Mouse (Mus musculus) liver, adult (tissue): Measurements from ENCODE around the gene Ltf.

Experiments
- GATA4 ChIP-seq: IDR thresholded peaks from 2 replicates; pipeline ENCODE4 v1.6.1; 2014; ENCODE audit warnings: mild to moderate bottlenecking, low read length; ENCODE audit not compliant: insufficient replicate concordance

The Ltf gene

GRCm38 (mm10) chr9:111057544-111058370 is 38.7 kb downstream of the Ltf start:
- no peak for TF ChIP-seq GATA4

- no peak for TF ChIP-seq GATA4
These were observed 40.0 kb downstream of the Ltf start for GRCm38 (mm10) chr9:111058943-111059556.

- TF ChIP-seq GATA4 = no peak
These were observed 43.8 kb downstream of the Ltf start for GRCm38 (mm10) chr9:111062840-111063239.

GRCm38 (mm10) chr9:111067052-111067451 is 48.0 kb downstream of the Ltf start:
- TF ChIP-seq GATA4 = no peak

GRCm38 (mm10) chr9:111070546-111070961 is 51.5 kb downstream of the Ltf start:
- TF ChIP-seq GATA4 = no peak

GRCm38 (mm10) chr9:111072175-111072574 is 53.1 kb downstream of the Ltf start:
- no peak for TF ChIP-seq GATA4

GRCm38 (mm10) chr9:111072971-111073370 is 53.9 kb downstream of the Ltf start:
- no peak for TF ChIP-seq GATA4

DNA sequence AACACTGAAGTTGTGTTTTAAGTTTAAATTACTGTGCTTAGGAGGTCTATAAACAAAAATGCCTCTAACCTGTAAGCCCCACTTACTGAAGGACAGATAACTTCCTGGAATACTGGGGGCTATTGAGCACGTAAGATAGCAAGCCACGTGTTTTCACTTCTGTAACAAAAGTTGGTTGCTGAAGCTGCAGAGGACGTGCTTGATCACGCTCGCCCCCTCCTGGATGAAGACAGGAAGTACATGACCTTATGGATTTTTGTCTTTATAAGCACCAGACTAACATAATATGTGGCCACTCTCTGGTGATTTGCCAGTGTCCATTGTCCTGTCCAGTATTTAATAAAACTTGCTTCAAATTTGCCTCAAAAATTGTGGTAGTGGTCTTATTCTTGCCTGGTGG is 58.7 kb downstream of the Ltf start:
- no peak for TF ChIP-seq GATA4

GRCm38 (mm10) chr9:111080801-111081200 is 61.7 kb downstream of the Ltf start:
- no peak for TF ChIP-seq GATA4

GRCm38 (mm10) chr9:111081765-111082164 is 62.7 kb downstream of the Ltf start:
- no peak for TF ChIP-seq GATA4

DNA sequence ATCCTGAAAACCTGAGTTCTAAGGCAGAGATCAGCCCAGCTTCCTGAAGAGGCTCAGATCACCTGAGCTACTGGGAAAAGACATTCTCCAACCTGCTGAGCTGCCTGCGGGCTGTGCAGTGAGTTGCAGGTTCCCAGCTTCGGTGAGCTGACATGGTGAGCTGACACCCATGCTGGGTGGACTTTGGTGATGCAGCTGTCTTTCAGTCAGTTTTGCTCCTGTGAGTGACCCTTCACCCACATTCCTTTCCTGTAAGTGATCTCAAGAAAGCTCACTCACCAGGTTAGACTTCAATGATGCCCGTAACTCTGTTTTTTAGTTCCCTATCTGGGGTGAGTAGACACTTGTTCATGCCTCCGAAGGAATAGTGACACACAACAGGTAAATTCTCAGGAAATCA is 66.3 kb downstream of the Ltf start:
- TF ChIP-seq GATA4 = no peak

- no peak for TF ChIP-seq GATA4
These were observed 67.1 kb downstream of the Ltf start for GRCm38 (mm10) chr9:111086137-111086536.

DNA sequence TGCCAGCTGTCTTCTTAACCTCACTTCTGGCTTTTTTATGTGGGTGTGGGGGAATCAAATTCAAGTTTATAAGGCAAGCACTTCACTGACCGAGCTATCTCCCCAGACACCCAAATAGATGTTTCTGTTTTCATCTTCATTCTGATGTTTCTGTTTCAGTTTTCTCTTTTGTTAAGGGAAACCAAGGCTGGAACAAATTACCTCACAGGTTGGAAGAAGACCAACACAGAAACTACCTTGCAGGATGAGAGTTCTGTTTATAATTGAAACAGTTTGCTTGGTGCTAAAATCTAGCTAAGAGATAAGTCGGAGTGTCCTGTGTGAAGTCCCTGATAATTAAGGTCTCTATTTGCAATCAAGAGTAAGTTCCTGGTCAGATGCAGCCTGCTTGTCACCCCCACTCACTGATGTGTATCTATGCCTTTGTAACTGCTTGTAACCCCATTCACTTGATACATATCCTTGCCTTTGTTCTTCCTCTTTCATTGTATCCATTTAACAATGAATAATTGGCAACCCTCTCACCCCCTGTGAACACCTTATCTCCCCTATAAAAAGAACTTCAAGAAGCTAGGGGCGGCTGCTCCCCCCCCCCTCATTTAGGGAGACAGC is 68.0 kb downstream of the Ltf start:
- TF ChIP-seq GATA4 = no peak

- TF ChIP-seq GATA4 = no peak
These were observed 68.9 kb downstream of the Ltf start for GRCm38 (mm10) chr9:111087960-111088359.

DNA sequence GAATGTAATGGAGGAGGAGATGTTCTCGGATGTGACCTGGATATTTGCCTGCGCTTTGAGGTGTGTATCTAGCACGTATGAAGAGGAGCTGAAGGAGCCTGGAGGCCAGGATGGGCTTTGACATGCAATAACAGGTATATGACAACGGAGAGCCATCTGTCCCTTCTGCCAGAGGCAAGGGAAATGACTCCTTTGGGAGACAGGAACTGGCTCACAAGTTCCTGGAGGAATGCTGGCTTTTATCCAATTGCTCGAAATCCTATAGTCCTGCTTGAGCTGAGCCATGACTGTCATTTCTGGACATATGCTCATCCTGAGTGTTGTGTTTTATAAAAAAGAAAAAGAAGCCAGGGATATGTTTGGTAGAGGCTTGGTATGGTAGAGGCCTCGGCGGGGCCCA is 69.8 kb downstream of the Ltf start:
- TF ChIP-seq GATA4 = no peak
